Mouse (Mus musculus) erythroblast, embryonic 14.5 days (primary cell): Measurements from ENCODE around the gene Nlgn3. TPM values are rescaled to one million over a fixed set of nuclear protein-coding genes. Genes with fewer than 3 reads are reported as not detected.

ENCODE experiments used
- H3K27me3 ChIP-seq: 2 replicates; pipeline ENCODE4 v1.6.1; 2012; ENCODE audit warnings: inconsistent platforms; ENCODE audit not compliant: control insufficient read depth
- H3K36me3 ChIP-seq: 2 replicates; pipeline ENCODE4 v1.6.1; 2012; ENCODE audit warnings: mild to moderate bottlenecking, inconsistent platforms; ENCODE audit not compliant: control insufficient read depth
- H3K4me1 ChIP-seq: 2 replicates; pipeline ENCODE4 v1.6.1; 2012; ENCODE audit warnings: inconsistent platforms; ENCODE audit not compliant: control insufficient read depth
- H3K4me3 ChIP-seq: replicated peaks from 2 replicates; pipeline ENCODE3; 2012; ENCODE audit warnings: moderate library complexity, mild to moderate bottlenecking, inconsistent platforms
- H3K9me3 ChIP-seq: 2 replicates; pipeline ENCODE4 v1.6.1; 2012; ENCODE audit warnings: low read length, inconsistent platforms, mixed read lengths; ENCODE audit not compliant: control insufficient read depth
- GATA1 ChIP-seq: IDR thresholded peaks from 2 replicates; pipeline ENCODE4 v1.6.1; 2012; ENCODE audit warnings: low read length, inconsistent platforms, mixed read lengths
- TAL1 ChIP-seq: IDR thresholded peaks from 3 replicates; pipeline ENCODE4 v1.6.1; 2012; ENCODE audit warnings: low read length, inconsistent platforms, mixed read lengths
- polyA plus RNA-seq: library from polyadenylated mRNA; stranded (reverse); fragments of >175 nt; gene quantifications from 2 replicates; pipeline ENCODE4 v1.2.3, GENCODE M21; 2012

Gene Nlgn3
- polyA plus RNA-seq, 1 experiment = not detected

GRCm38 (mm10) chrX:101290111-101290510, 8.9 kb upstream of the Nlgn3 start:
- H3K4me1 ChIP-seq = peaks cover 66% of the 10 kb centered on the region
- no peak for TF ChIP-seq GATA1
- TF ChIP-seq TAL1 = no peak
- peaks cover 3% of the 10 kb centered on the region; the same call in 1 of the 2 replicates for H3K9me3 ChIP-seq
- H3K27me3 ChIP-seq = peaks cover 3% of the 10 kb centered on the region; the same call in 1 of the 2 replicates
- H3K4me3 ChIP-seq = peak overlapping the region; percentile 24
- peaks cover 100% of the 10 kb centered on the region for H3K36me3 ChIP-seq

GRCm38 (mm10) chrX:101299473-101300426, 782 bp downstream of the Nlgn3 start:
- Histone ChIP-seq H3K4me1 (peaks cover 13% of the 10 kb centered on the region), H3K36me3 (peaks cover 39% of the 10 kb centered on the region), H3K9me3 (no peaks in the 10 kb centered on the region), H3K27me3 (peaks cover 49% of the 10 kb centered on the region), H3K4me3 (no peak overlapping the region)
- TF ChIP-seq GATA1 (no peak), TAL1 (no peak)

GRCm38 (mm10) chrX:101300427-101301030, 1.6 kb downstream of the Nlgn3 start:
- H3K27me3 ChIP-seq = peaks cover 54% of the 10 kb centered on the region

GRCm38 (mm10) chrX:101301654-101302053, 2.7 kb downstream of the Nlgn3 start:
- peaks cover 13% of the 10 kb centered on the region for H3K4me1 ChIP-seq
- peaks cover 20% of the 10 kb centered on the region for H3K36me3 ChIP-seq
- H3K9me3 ChIP-seq = no peaks in the 10 kb centered on the region
- no peak for TF ChIP-seq TAL1
- no peak for TF ChIP-seq GATA1
- peaks cover 62% of the 10 kb centered on the region for H3K27me3 ChIP-seq
- no peak overlapping the region for H3K4me3 ChIP-seq

More at GRCm38 (mm10) chrX:101300427-101301030, 1.6 kb downstream of the Nlgn3 start:
- H3K9me3 ChIP-seq = no peaks in the 10 kb centered on the region
- peaks cover 32% of the 10 kb centered on the region for H3K36me3 ChIP-seq
- TF ChIP-seq GATA1 = no peak
- TF ChIP-seq TAL1 = no peak
- no peak overlapping the region for H3K4me3 ChIP-seq
- H3K4me1 ChIP-seq = peaks cover 13% of the 10 kb centered on the region

GRCm38 (mm10) chrX:101304646-101305045, 5.7 kb downstream of the Nlgn3 start:
- Histone ChIP-seq H3K36me3 (no peaks in the 10 kb centered on the region), H3K4me3 (no peak overlapping the region), H3K9me3 (no peaks in the 10 kb centered on the region), H3K4me1 (no peaks in the 10 kb centered on the region), H3K27me3 (peaks cover 68% of the 10 kb centered on the region)
- TF ChIP-seq GATA1 (no peak), TAL1 (no peak)

GRCm38 (mm10) chrX:101309299-101309698, 10.3 kb downstream of the Nlgn3 start:
- TF ChIP-seq GATA1 = no peak
- no peak for TF ChIP-seq TAL1
- peaks cover 57% of the 10 kb centered on the region for H3K27me3 ChIP-seq

GRCm38 (mm10) chrX:101313625-101314359, 14.8 kb downstream of the Nlgn3 start:
- Histone ChIP-seq H3K4me1 (no peaks in the 10 kb centered on the region), H3K36me3 (no peaks in the 10 kb centered on the region), H3K4me3 (no peak overlapping the region), H3K27me3 (peaks cover 53% of the 10 kb centered on the region), H3K9me3 (no peaks in the 10 kb centered on the region)
- no peak for TF ChIP-seq TAL1
- TF ChIP-seq GATA1 = no peak

More at GRCm38 (mm10) chrX:101309299-101309698, 10.3 kb downstream of the Nlgn3 start:
- Histone ChIP-seq H3K4me3 (no peak overlapping the region), H3K36me3 (no peaks in the 10 kb centered on the region), H3K9me3 (no peaks in the 10 kb centered on the region), H3K4me1 (no peaks in the 10 kb centered on the region)

GRCm38 (mm10) chrX:101319775-101320174, 20.8 kb downstream of the Nlgn3 start:
- H3K27me3 ChIP-seq = peaks cover 22% of the 10 kb centered on the region
- TF ChIP-seq GATA1 = no peak
- TF ChIP-seq TAL1 = no peak
- no peaks in the 10 kb centered on the region for H3K4me1 ChIP-seq
- H3K9me3 ChIP-seq = no peaks in the 10 kb centered on the region
- no peak overlapping the region for H3K4me3 ChIP-seq
- H3K36me3 ChIP-seq = no peaks in the 10 kb centered on the region
